Mouse (Mus musculus): ENCODE results near the gene Map3k4. TPM values are rescaled to one million over a fixed set of nuclear protein-coding genes. Genes with fewer than 3 reads are reported as not detected.

Gene Map3k4
- polyA plus RNA-seq, 1 experiment from 2014 or later, result 35.8 TPM

GRCm38 (mm10) chr17:12335115-12335514 lies 16.5 kb upstream of the Map3k4 start:
- Histone ChIP-seq H3K9me3 (0 out of 2 replicates have a peak, but pooled peaks cover 3% of the 10 kb centered on the region), H3K27me3 (no peaks in the 10 kb centered on the region), H3K27ac (replicated peaks) (no peak overlapping the region), H3K4me3 (no peak overlapping the region), H3K4me1 (replicated peaks) (no peaks in the 10 kb centered on the region), H3K4me2 (no peak overlapping the region), H3K9ac (no peak overlapping the region), H3K36me3 (no peaks in the 10 kb centered on the region)
- WGBS, result 68% methylated on average over 6 of the region's 6 CpGs
- no peak for ATAC-seq (ENCODE audit: low read depth)

- ATAC-seq (ENCODE audit: low read depth), result peak; percentile 83
- Histone ChIP-seq H3K36me3 (no peaks in the 10 kb centered on the region; the same call in 1 of the 2 replicates), H3K4me2 (peak overlapping the region; percentile 21; the same call in 1 of the 2 replicates), H3K27me3 (no peaks in the 10 kb centered on the region), H3K27ac (replicated peaks) (peak overlapping the region; percentile 10), H3K4me3 (no peak overlapping the region), H3K9me3 (no peaks in the 10 kb centered on the region), H3K9ac (peak overlapping the region; percentile 23; the same call in 1 of the 2 replicates), H3K4me1 (replicated peaks) (peaks cover 18% of the 10 kb centered on the region)
- WGBS, result 35% methylated on average over 14 of the region's 14 CpGs
Observed at GRCm38 (mm10) chr17:12327847-12328518, 9.4 kb upstream of the Map3k4 start.

- Histone ChIP-seq H3K4me3 (no peak overlapping the region), H3K27ac (replicated peaks) (no peak overlapping the region), H3K27me3 (no peaks in the 10 kb centered on the region), H3K4me1 (replicated peaks) (peaks cover 40% of the 10 kb centered on the region), H3K9me3 (no peaks in the 10 kb centered on the region), H3K4me2 (peak overlapping the region; percentile 61), H3K36me3 (no peaks in the 10 kb centered on the region), H3K9ac (peak overlapping the region; percentile 45; the same call in 1 of the 2 replicates)
- 86% methylated on average over 7 of the region's 7 CpGs for WGBS
- ATAC-seq (ENCODE audit: low read depth), result no peak
Observed at GRCm38 (mm10) chr17:12319786-12320185, 1.2 kb upstream of the Map3k4 start.

GRCm38 (mm10) chr17:12317954-12318651 lies 493 bp downstream of the Map3k4 start:
- Histone ChIP-seq H3K9me3 (no peaks in the 10 kb centered on the region), H3K4me3 (peak overlapping the region; percentile 94), H3K4me1 (replicated peaks) (peaks cover 47% of the 10 kb centered on the region), H3K27me3 (no peaks in the 10 kb centered on the region), H3K9ac (peak overlapping the region; percentile 96), H3K4me2 (peak overlapping the region; percentile 61), H3K36me3 (no peaks in the 10 kb centered on the region), H3K27ac (replicated peaks) (peak overlapping the region; percentile 99)
- peak; percentile 89 for ATAC-seq (ENCODE audit: low read depth)
- WGBS, result under 1% methylated on average over 59 of the region's 59 CpGs

GRCm38 (mm10) chr17:12317607-12317953 lies 1.0 kb downstream of the Map3k4 start:
- Histone ChIP-seq H3K4me3 (peak overlapping the region; percentile 94), H3K4me1 (replicated peaks) (peaks cover 47% of the 10 kb centered on the region), H3K9ac (peak overlapping the region; percentile 96), H3K27me3 (no peaks in the 10 kb centered on the region), H3K9me3 (no peaks in the 10 kb centered on the region), H3K4me2 (peak overlapping the region; percentile 61), H3K27ac (replicated peaks) (peak overlapping the region; percentile 99), H3K36me3 (no peaks in the 10 kb centered on the region)
- ATAC-seq (ENCODE audit: low read depth), result no peak
- WGBS, result 3% methylated on average over 7 of the region's 7 CpGs

- no peaks in the 10 kb centered on the region for H3K36me3 ChIP-seq
- H3K9ac ChIP-seq, result peak overlapping the region; percentile 54
- 88% methylated on average over 13 of the region's 13 CpGs for WGBS
- no peak for ATAC-seq (ENCODE audit: low read depth)
- no peaks in the 10 kb centered on the region for H3K9me3 ChIP-seq
- H3K4me2 ChIP-seq, result peak overlapping the region; percentile 61
- H3K4me1 ChIP-seq (replicated peaks), result peaks cover 47% of the 10 kb centered on the region
- peak overlapping the region; percentile 17; the same call in 1 of the 2 replicates for H3K4me3 ChIP-seq
- no peaks in the 10 kb centered on the region for H3K27me3 ChIP-seq
- H3K27ac ChIP-seq (replicated peaks), result no peak overlapping the region
Observed at GRCm38 (mm10) chr17:12316251-12316650, 2.3 kb downstream of the Map3k4 start.

GRCm38 (mm10) chr17:12312248-12312647 lies 6.3 kb downstream of the Map3k4 start:
- no peaks in the 10 kb centered on the region for H3K27me3 ChIP-seq
- no peak for ATAC-seq (ENCODE audit: low read depth)
- H3K4me3 ChIP-seq, result no peak overlapping the region
- H3K9ac ChIP-seq, result no peak overlapping the region
- H3K4me1 ChIP-seq (replicated peaks), result peaks cover 28% of the 10 kb centered on the region
- H3K27ac ChIP-seq (replicated peaks), result no peak overlapping the region
- H3K4me2 ChIP-seq, result no peak overlapping the region
- WGBS, result 88% methylated on average over 6 of the region's 6 CpGs
- H3K9me3 ChIP-seq, result no peaks in the 10 kb centered on the region
- H3K36me3 ChIP-seq, result no peaks in the 10 kb centered on the region

GRCm38 (mm10) chr17:12309493-12309892 lies 9.1 kb downstream of the Map3k4 start:
- no peak overlapping the region for H3K4me2 ChIP-seq
- no peaks in the 10 kb centered on the region for H3K9me3 ChIP-seq
- no peaks in the 10 kb centered on the region for H3K27me3 ChIP-seq
- no peak overlapping the region for H3K4me3 ChIP-seq
- peaks cover 17% of the 10 kb centered on the region for H3K4me1 ChIP-seq (replicated peaks)
- no peak for ATAC-seq (ENCODE audit: low read depth)
- no peaks in the 10 kb centered on the region for H3K36me3 ChIP-seq
- H3K9ac ChIP-seq, result no peak overlapping the region
- WGBS, result 95% methylated on average over 9 of the region's 9 CpGs
- no peak overlapping the region for H3K27ac ChIP-seq (replicated peaks)

- no peaks in the 10 kb centered on the region for H3K9me3 ChIP-seq
- no peak overlapping the region for H3K9ac ChIP-seq
- no peak overlapping the region for H3K4me2 ChIP-seq
- H3K27me3 ChIP-seq, result no peaks in the 10 kb centered on the region
- WGBS, result 84% methylated on average over 8 of the region's 8 CpGs
- H3K27ac ChIP-seq (replicated peaks), result no peak overlapping the region
- no peak overlapping the region for H3K4me3 ChIP-seq
- no peak for ATAC-seq (ENCODE audit: low read depth)
- H3K36me3 ChIP-seq, result no peaks in the 10 kb centered on the region
- H3K4me1 ChIP-seq (replicated peaks), result peaks cover 13% of the 10 kb centered on the region
Observed at GRCm38 (mm10) chr17:12309059-12309458, 9.5 kb downstream of the Map3k4 start.

GRCm38 (mm10) chr17:12307251-12308135 lies 11.1 kb downstream of the Map3k4 start:
- no peak overlapping the region for H3K4me2 ChIP-seq
- H3K9me3 ChIP-seq, result no peaks in the 10 kb centered on the region
- H3K27me3 ChIP-seq, result no peaks in the 10 kb centered on the region
- H3K36me3 ChIP-seq, result no peaks in the 10 kb centered on the region
- H3K4me3 ChIP-seq, result no peak overlapping the region
- ATAC-seq (ENCODE audit: low read depth), result no peak
- H3K9ac ChIP-seq, result no peak overlapping the region
- H3K4me1 ChIP-seq (replicated peaks), result 0 out of 2 replicates have a peak, but pooled peaks cover 9% of the 10 kb centered on the region
- WGBS, result 84% methylated on average over 20 of the region's 20 CpGs
- H3K27ac ChIP-seq (replicated peaks), result no peak overlapping the region

- no peak overlapping the region for H3K27ac ChIP-seq (replicated peaks)
- H3K9ac ChIP-seq, result no peak overlapping the region
- no peaks in the 10 kb centered on the region for H3K27me3 ChIP-seq
- peaks cover 29% of the 10 kb centered on the region for H3K4me1 ChIP-seq (replicated peaks)
- WGBS, result 93% methylated on average over 6 of the region's 6 CpGs
- ATAC-seq (ENCODE audit: low read depth), result no peak
- H3K4me2 ChIP-seq, result no peak overlapping the region
- no peak overlapping the region for H3K4me3 ChIP-seq
- H3K9me3 ChIP-seq, result no peaks in the 10 kb centered on the region
- H3K36me3 ChIP-seq, result no peaks in the 10 kb centered on the region
Observed at GRCm38 (mm10) chr17:12304658-12305057, 13.9 kb downstream of the Map3k4 start.

All from neural tube, embryonic 13.5 days (tissue).